Comparison of ENCODE assay signal across 25 mouse cellular contexts in the genomic region with DNA sequence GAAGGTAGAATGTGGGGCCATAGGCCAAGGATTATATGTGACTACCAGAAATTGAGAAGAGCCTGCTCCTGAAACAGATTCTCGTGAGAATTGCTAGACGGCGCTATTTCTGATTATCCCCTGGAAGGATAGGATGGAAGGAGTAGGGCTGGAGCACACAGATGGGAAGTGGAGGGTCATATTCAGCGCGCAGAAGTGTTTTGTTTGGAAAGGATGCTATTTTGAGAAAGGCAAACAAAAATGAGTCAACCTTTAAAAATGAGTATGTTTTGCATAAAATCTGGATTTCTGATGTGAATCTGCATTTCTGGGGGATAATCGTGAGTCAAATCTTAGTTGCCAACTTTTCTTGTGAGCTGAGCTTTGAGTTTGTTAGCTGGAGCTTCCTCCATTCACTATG. TPM values are rescaled to one million over a fixed set of nuclear protein-coding genes. Genes with fewer than 3 reads are reported as not detected.
DNase-seq lines count a peak whose midpoint lies in the region.
"Had no signal": no experiment of that assay in that cellular context is flagged by ENCODE, and none has a peak within 500 bp of the region (broad histone marks: within the 10 kb centered on the region; RNA-seq: fewer than 3 reads in every experiment).

No protein-coding gene starts in this region.

- peak; percentile 25 to 41 for DNase-seq in layer of hippocampus, adult 18-20 months (ENCODE audit: low spot score in 2 of 2)
- DNase-seq in layer of hippocampus, postnatal 10 days (ENCODE audit: low spot score in 2 of 2): no peak
- peak; percentile 2 to 12 for DNase-seq in left cerebral cortex, adult 18-20 months (ENCODE audit: low spot score in 2 of 2)
- DNase-seq in left cerebral cortex, postnatal 36 days (ENCODE audit: low spot score in 2 of 2): no peak
- peak; percentile 70 for DNase-seq in NIH3T3 (ENCODE audit: low read depth)
- DNase-seq in left cerebral cortex, postnatal 25 days (ENCODE audit: low spot score in 2 of 2): peak; percentile 4 to 65
- no peak for DNase-seq in heart, adult 8-10 months (ENCODE audit: low spot score)
- DNase-seq: adrenal gland, adult 2 months; adrenal gland, postnatal 36 days; B cell, adult 2 months; cerebellum, adult 2 months; cerebellum, postnatal 14 days; heart, postnatal 14 days; kidney, adult 2 months; kidney, postnatal 36 days; lung, embryonic 14.5 days; lung, postnatal 14 days; midbrain, embryonic 14.5 days; retina, postnatal 1 day; thymus, postnatal 14 days had no signal

- intact Hi-C loops in left cerebral cortex, postnatal 36 days (cut with DNase I): no loop called here
- intact Hi-C loops in left cerebral cortex, postnatal 25 days (cut with DNase I): no loop called here

RNA-seq across cellular contexts. Expression of a gene that starts 58.1 kb away (rescaled TPM):
- not detected for total RNA-seq in layer of hippocampus, adult 18-20 months (2021)
- not detected for total RNA-seq in layer of hippocampus, postnatal 10 days (2021)
- not detected for total RNA-seq in left cerebral cortex, adult 18-20 months (2021)
- total RNA-seq in left cerebral cortex, postnatal 36 days (2021): not detected
- not detected for total RNA-seq in left cerebral cortex, postnatal 25 days (2021)
- not detected for total RNA-seq in heart, adult 8-10 months (2022)
- total RNA-seq: adrenal gland, adult 2 months; adrenal gland, postnatal 36 days; gastrocnemius, adult 8-10 months; gastrocnemius, postnatal 4 days; heart, postnatal 14 days; left cerebral cortex, adult 2 months; liver, adult 2 months; monocyte, adult 5-6 weeks had no signal

Comparison
In these comparisons a context has a peak if more than half of its experiments do, and no peak if none do; other contexts are left out.
1. DNase-seq: peak in layer of hippocampus, adult 18-20 months (2 of 2), left cerebral cortex, adult 18-20 months (2 of 2), NIH3T3 (single experiment) and left cerebral cortex, postnatal 25 days (2 of 2); none in layer of hippocampus, postnatal 10 days (0 of 2), left cerebral cortex, postnatal 36 days (0 of 2) and heart, adult 8-10 months (single experiment).